Comparison of ENCODE assay signal across 7 mouse cellular contexts in genomic region chr10:84437166-84438048, GRCm38 (mm10). TPM values are rescaled to one million over a fixed set of nuclear protein-coding genes. Genes with fewer than 3 reads are reported as not detected.
DNase-seq lines count a peak whose midpoint lies in the region; ATAC-seq and TF ChIP-seq lines count a peak whose summit lies in the region.

No protein-coding gene starts in this region.

- WGBS in lung, embryonic 15.5 days, result 39% methylated on average over 14 of the region's 14 CpGs
- WGBS in lung, adult 2 months, result 42% methylated on average over 14 of the region's 14 CpGs
- WGBS in hindbrain, postnatal 0 days, result 26% methylated on average over 14 of the region's 14 CpGs
- 32% methylated on average over 14 of the region's 14 CpGs for WGBS in neural tube, embryonic 15.5 days

- H3K4me1 ChIP-seq in lung, embryonic 15.5 days, result peaks cover 51% of the 10 kb centered on the region
- H3K4me1 ChIP-seq in lung, adult 2 months (ENCODE audit: control insufficient read depth, insufficient read depth, low read length), result peaks cover 4% of the 10 kb centered on the region
- peaks cover 17% of the 10 kb centered on the region for H3K4me1 ChIP-seq in hindbrain, postnatal 0 days (ENCODE audit: insufficient read depth, low read length)
- peaks cover 72% of the 10 kb centered on the region for H3K4me1 ChIP-seq in neural tube, embryonic 15.5 days

- peak overlapping the region; percentile 10; the same call in 1 of the 2 replicates for H3K4me3 ChIP-seq in lung, embryonic 15.5 days
- no peak overlapping the region for H3K4me3 ChIP-seq in lung, adult 2 months (replicated peaks; ENCODE audit: extremely low read depth, low read depth, low read length)
- peak overlapping the region; percentile 87 for H3K4me3 ChIP-seq in hindbrain, postnatal 0 days (ENCODE audit: low read length)
- H3K4me3 ChIP-seq in neural tube, embryonic 15.5 days (replicated peaks), result peak overlapping the region; percentile 77

- ATAC-seq in lung, embryonic 15.5 days (ENCODE audit: borderline replicate concordance, extremely low read depth, low FRiP score, low TSS enrichment), result no peak
- peak; percentile 62 for ATAC-seq in hindbrain, postnatal 0 days
- no peak for ATAC-seq in neural tube, embryonic 15.5 days (ENCODE audit: low FRiP score)

- DNase-seq in lung, adult 2 months, result no peak
- DNase-seq in embryo, embryonic 10.5 days (ENCODE audit: low spot score), result peak; percentile 79
- peak; percentile 77 for DNase-seq in hindbrain, postnatal 0 days (ENCODE audit: low spot score)
- no peak for DNase-seq in thymus, postnatal 0 days (ENCODE audit: low spot score)
- DNase-seq in frontal cortex, postnatal 25 days (ENCODE audit: low spot score in 2 of 2), result no peak

- no peak overlapping the region for H3K9ac ChIP-seq in lung, embryonic 15.5 days
- no peak overlapping the region; the same call in 1 of the 2 replicates for H3K9ac ChIP-seq in hindbrain, postnatal 0 days (replicated peaks; ENCODE audit: low read length)
- peak overlapping the region; percentile 30 for H3K9ac ChIP-seq in neural tube, embryonic 15.5 days (replicated peaks)

- no peaks in the 10 kb centered on the region for H3K27me3 ChIP-seq in lung, embryonic 15.5 days
- no peaks in the 10 kb centered on the region for H3K27me3 ChIP-seq in hindbrain, postnatal 0 days (ENCODE audit: insufficient read depth, low read length)
- no peaks in the 10 kb centered on the region for H3K27me3 ChIP-seq in neural tube, embryonic 15.5 days (replicated peaks)

- H3K27ac ChIP-seq in lung, embryonic 15.5 days, result no peak overlapping the region
- H3K27ac ChIP-seq in hindbrain, postnatal 0 days, result peak overlapping the region; percentile 45; the same call in 1 of the 2 replicates
- peak overlapping the region; percentile 73 for H3K27ac ChIP-seq in neural tube, embryonic 15.5 days (replicated peaks)

- H3K4me2 ChIP-seq in lung, embryonic 15.5 days, result peak overlapping the region; percentile 84
- H3K4me2 ChIP-seq in hindbrain, postnatal 0 days (ENCODE audit: low read depth, low read length), result peak overlapping the region; percentile 96
- H3K4me2 ChIP-seq in neural tube, embryonic 15.5 days, result peak overlapping the region; percentile 72

- no peaks in the 10 kb centered on the region for H3K9me3 ChIP-seq in lung, embryonic 15.5 days
- no peaks in the 10 kb centered on the region for H3K9me3 ChIP-seq in hindbrain, postnatal 0 days (ENCODE audit: low read length)
- no peaks in the 10 kb centered on the region for H3K9me3 ChIP-seq in neural tube, embryonic 15.5 days (replicated peaks)

- no peaks in the 10 kb centered on the region for H3K36me3 ChIP-seq in lung, embryonic 15.5 days
- H3K36me3 ChIP-seq in hindbrain, postnatal 0 days (ENCODE audit: insufficient read depth, low read length), result no peaks in the 10 kb centered on the region
- no peaks in the 10 kb centered on the region for H3K36me3 ChIP-seq in neural tube, embryonic 15.5 days

- TF ChIP-seq CTCF in lung, adult 2 months (IDR thresholded peaks at IDR 0.05; ENCODE audit: insufficient read depth, low read length), result no peak
- no peak for TF ChIP-seq CTCF in hindbrain, postnatal 0 days (IDR thresholded peaks at IDR 0.05; ENCODE audit: low read depth)

- no peak for TF ChIP-seq POLR2A in lung, adult 2 months (IDR thresholded peaks at IDR 0.05; ENCODE audit: borderline replicate concordance, extremely low read depth, low read depth, low read length)

RNA-seq across cellular contexts. Expression of gene Nuak1, which starts 3.0 kb away (rescaled TPM):
- polyA plus RNA-seq in lung, embryonic 15.5 days (2015; fragmentation: Nextera tagmentation; extraction: Ambion mirVana), result 2.0 and 2.6 TPM in 2 replicates
- polyA plus RNA-seq in lung, adult 2 months (2012; rRNA removed), result 19.2 and 24.3 TPM in 2 replicates
- total RNA-seq in hindbrain, postnatal 0 days (2014; rRNA removed), result 22.7 and 23.3 TPM in 2 replicates
- polyA plus RNA-seq in hindbrain, postnatal 0 days (2015; fragmentation: Nextera tagmentation; extraction: Ambion mirVana), result 3.0 and 3.1 TPM in 2 replicates
- 4.1 and 4.8 TPM in 2 replicates for polyA plus RNA-seq in neural tube, embryonic 15.5 days (2015; fragmentation: Nextera tagmentation; extraction: Ambion mirVana)
- polyA plus RNA-seq in thymus, postnatal 0 days (2015; fragmentation: Nextera tagmentation; extraction: Ambion mirVana), result 0.50 and 0.73 TPM in 2 replicates

Comparison
In these comparisons a context has a peak if more than half of its experiments do, and no peak if none do; other contexts are left out.
1. DNase-seq: peak in embryo, embryonic 10.5 days (single experiment) and hindbrain, postnatal 0 days (single experiment); none in lung, adult 2 months (single experiment), thymus, postnatal 0 days (single experiment) and frontal cortex, postnatal 25 days (0 of 2).
2. Peak in every context shown above with its lines, with median percentiles within 50 percentile points of each other: H3K4me2 ChIP-seq.